Mouse (Mus musculus): ENCODE results near the gene Ina. TPM values are rescaled to one million over a fixed set of nuclear protein-coding genes. Genes with fewer than 3 reads are reported as not detected.

Ina gene
- polyA plus RNA-seq, 1 experiment from 2014 or later = not detected

DNA sequence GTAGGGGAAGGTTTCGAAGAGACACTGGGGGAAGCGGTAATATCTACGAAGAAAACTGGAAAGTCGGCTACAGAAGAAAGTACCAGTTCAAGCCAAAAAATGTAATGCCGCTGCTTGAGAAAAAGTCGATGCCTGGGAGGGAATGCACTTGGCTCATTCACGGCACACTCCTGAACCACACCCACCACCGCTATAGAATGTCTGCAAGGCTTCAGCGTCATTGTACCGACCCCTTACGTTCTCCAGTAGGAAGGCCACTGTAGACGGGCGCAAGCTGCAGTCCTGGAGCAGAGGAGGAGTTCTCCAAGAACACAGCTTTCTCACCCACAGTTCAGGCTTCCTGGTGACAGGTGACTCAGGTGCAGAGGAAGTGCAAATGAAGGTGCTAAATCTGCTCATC lies 9.0 kb downstream of the Ina start:
- Histone ChIP-seq H3K4me3 (ENCODE audit: low read depth, low read length) (no peak overlapping the region), H3K27me3 (ENCODE audit: insufficient read depth, low read length) (peaks cover 7% of the 10 kb centered on the region; the same call in 1 of the 2 replicates), H3K27ac (ENCODE audit: low read depth) (no peak overlapping the region), H3K4me1 (ENCODE audit: insufficient read depth) (no peaks in the 10 kb centered on the region), H3K9ac (replicated peaks) (no peak overlapping the region), H3K36me3 (replicated peaks; ENCODE audit: insufficient read depth, low read length) (no peaks in the 10 kb centered on the region), H3K9me3 (ENCODE audit: low read length) (no peaks in the 10 kb centered on the region), H3K4me2 (ENCODE audit: low read depth, low read length) (no peak overlapping the region)
- DNase-seq = no peak
- ATAC-seq = no peak
- TF ChIP-seq EP300 (IDR thresholded peaks at IDR 0.05; ENCODE audit: low read depth) (no peak), CTCF (IDR thresholded peaks at IDR 0.05; ENCODE audit: low read depth) (no peak)
- 82% methylated on average over 13 of the region's 13 CpGs for WGBS (ENCODE audit: insufficient replicate concordance)

DNA sequence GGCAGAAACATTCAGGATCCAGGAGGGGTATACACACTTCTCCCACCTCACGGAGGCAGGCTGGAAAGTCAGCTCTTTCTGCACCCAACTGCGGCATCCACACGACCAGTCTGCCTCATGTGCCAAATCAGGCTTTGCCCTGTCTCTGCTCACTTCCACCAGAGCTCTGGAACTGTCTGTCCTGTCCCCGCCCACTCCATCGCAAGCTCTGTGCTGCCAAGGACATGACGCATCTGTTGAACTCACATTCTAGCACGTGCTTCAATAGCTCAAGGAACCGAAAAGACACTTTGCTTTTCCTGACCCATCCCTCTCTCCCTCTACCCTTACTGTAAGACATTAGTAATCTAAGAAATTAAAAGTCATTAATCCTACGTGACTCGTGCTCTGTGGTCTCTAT lies 10.5 kb downstream of the Ina start:
- Histone ChIP-seq H3K36me3 (replicated peaks; ENCODE audit: insufficient read depth, low read length) (no peaks in the 10 kb centered on the region), H3K27ac (ENCODE audit: low read depth) (no peak overlapping the region), H3K4me3 (ENCODE audit: low read depth, low read length) (no peak overlapping the region), H3K9me3 (ENCODE audit: low read length) (no peaks in the 10 kb centered on the region), H3K27me3 (ENCODE audit: insufficient read depth, low read length) (0 out of 2 replicates have a peak, but pooled peaks cover 2% of the 10 kb centered on the region), H3K9ac (replicated peaks) (no peak overlapping the region), H3K4me2 (ENCODE audit: low read depth, low read length) (no peak overlapping the region), H3K4me1 (ENCODE audit: insufficient read depth) (no peaks in the 10 kb centered on the region)
- 72% methylated on average over 10 of the region's 10 CpGs for WGBS (ENCODE audit: insufficient replicate concordance)
- DNase-seq (no peak), ATAC-seq (no peak)
- TF ChIP-seq CTCF (IDR thresholded peaks at IDR 0.05; ENCODE audit: low read depth) (no peak), EP300 (IDR thresholded peaks at IDR 0.05; ENCODE audit: low read depth) (no peak)

- 0 out of 2 replicates have a peak, but pooled peaks cover 2% of the 10 kb centered on the region for H3K27me3 ChIP-seq (ENCODE audit: insufficient read depth, low read length)
- H3K9ac ChIP-seq (replicated peaks) = no peak overlapping the region
- TF ChIP-seq CTCF (IDR thresholded peaks at IDR 0.05; ENCODE audit: low read depth) (0 out of 2 replicates have a peak, but pooled peaks have one; percentile 4), EP300 (IDR thresholded peaks at IDR 0.05; ENCODE audit: low read depth) (no peak)
- no peaks in the 10 kb centered on the region for H3K4me1 ChIP-seq (ENCODE audit: insufficient read depth)
- H3K36me3 ChIP-seq (replicated peaks; ENCODE audit: insufficient read depth, low read length) = no peaks in the 10 kb centered on the region
- DNase-seq (no peak), ATAC-seq (no peak)
- H3K9me3 ChIP-seq (ENCODE audit: low read length) = no peaks in the 10 kb centered on the region
- H3K4me3 ChIP-seq (ENCODE audit: low read depth, low read length) = no peak overlapping the region
- no peak overlapping the region for H3K27ac ChIP-seq (ENCODE audit: low read depth)
- no peak overlapping the region for H3K4me2 ChIP-seq (ENCODE audit: low read depth, low read length)
- WGBS (ENCODE audit: insufficient replicate concordance) = 81% methylated on average over 4 of the region's 4 CpGs
Observed at GRCm38 (mm10) chr19:47026513-47026912, 12.0 kb downstream of the Ina start.

- ATAC-seq (no peak), DNase-seq (no peak)
- H3K9ac ChIP-seq (replicated peaks) = no peak overlapping the region
- no peaks in the 10 kb centered on the region for H3K4me1 ChIP-seq (ENCODE audit: insufficient read depth)
- no peaks in the 10 kb centered on the region for H3K9me3 ChIP-seq (ENCODE audit: low read length)
- H3K27ac ChIP-seq (ENCODE audit: low read depth) = no peak overlapping the region
- WGBS (ENCODE audit: insufficient replicate concordance) = 85% methylated on average over 9 of the region's 9 CpGs
- H3K4me3 ChIP-seq (ENCODE audit: low read depth, low read length) = no peak overlapping the region
- TF ChIP-seq EP300 (IDR thresholded peaks at IDR 0.05; ENCODE audit: low read depth) = no peak
- no peak for TF ChIP-seq CTCF (IDR thresholded peaks at IDR 0.05; ENCODE audit: low read depth)
- H3K4me2 ChIP-seq (ENCODE audit: low read depth, low read length) = no peak overlapping the region
- H3K36me3 ChIP-seq (replicated peaks; ENCODE audit: insufficient read depth, low read length) = peaks cover 8% of the 10 kb centered on the region
- H3K27me3 ChIP-seq (ENCODE audit: insufficient read depth, low read length) = no peaks in the 10 kb centered on the region
Observed at GRCm38 (mm10) chr19:47029796-47030195, 15.3 kb downstream of the Ina start.

DNA sequence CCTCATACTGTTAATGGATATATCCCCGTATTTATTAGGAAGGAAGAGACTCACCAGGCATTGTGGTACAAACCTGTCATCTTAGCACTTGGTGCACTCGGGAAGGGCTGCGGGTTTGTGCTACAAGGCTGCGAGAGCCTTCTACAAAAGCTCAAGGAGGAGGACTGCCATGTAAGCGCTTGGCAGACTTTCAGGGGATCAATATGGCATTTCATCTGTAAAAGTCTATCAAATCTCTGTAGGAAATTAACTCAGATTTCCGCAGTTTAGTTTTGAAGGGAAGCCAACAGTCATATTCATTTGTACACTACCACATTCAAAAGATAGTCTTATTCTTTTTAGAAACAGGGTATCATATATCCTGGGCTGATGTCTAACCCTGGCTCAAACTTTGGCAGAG lies 17.3 kb downstream of the Ina start:
- Histone ChIP-seq H3K36me3 (replicated peaks; ENCODE audit: insufficient read depth, low read length) (peaks cover 14% of the 10 kb centered on the region), H3K27me3 (ENCODE audit: insufficient read depth, low read length) (no peaks in the 10 kb centered on the region), H3K4me1 (ENCODE audit: insufficient read depth) (no peaks in the 10 kb centered on the region), H3K9ac (replicated peaks) (no peak overlapping the region), H3K9me3 (ENCODE audit: low read length) (no peaks in the 10 kb centered on the region), H3K4me2 (ENCODE audit: low read depth, low read length) (no peak overlapping the region), H3K27ac (ENCODE audit: low read depth) (no peak overlapping the region), H3K4me3 (ENCODE audit: low read depth, low read length) (no peak overlapping the region)
- TF ChIP-seq CTCF (IDR thresholded peaks at IDR 0.05; ENCODE audit: low read depth) (no peak), EP300 (IDR thresholded peaks at IDR 0.05; ENCODE audit: low read depth) (no peak)
- DNase-seq (no peak), ATAC-seq (no peak)
- 85% methylated on average over 6 of the region's 6 CpGs for WGBS (ENCODE audit: insufficient replicate concordance)

DNA sequence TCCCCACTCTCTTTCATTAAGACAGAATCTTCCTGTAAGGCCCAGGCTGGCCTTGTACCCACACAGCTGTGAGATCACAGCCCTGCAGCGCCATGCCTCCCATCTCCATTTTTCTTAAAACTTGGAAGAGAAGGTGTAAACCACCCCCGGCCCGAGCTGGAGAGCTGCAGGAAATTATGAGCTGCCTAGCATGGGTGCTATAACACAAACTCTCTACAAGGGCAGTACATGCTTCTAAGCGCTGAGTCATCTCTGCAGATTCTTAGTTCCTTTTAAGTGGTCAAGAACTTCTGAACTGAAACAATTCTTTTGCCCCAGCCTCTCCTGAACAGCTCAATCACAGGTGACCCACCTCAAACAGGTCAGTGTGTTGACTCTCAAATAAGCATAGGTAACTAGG lies 20.4 kb downstream of the Ina start:
- Histone ChIP-seq H3K4me1 (ENCODE audit: insufficient read depth) (no peaks in the 10 kb centered on the region), H3K9me3 (ENCODE audit: low read length) (no peaks in the 10 kb centered on the region), H3K4me3 (ENCODE audit: low read depth, low read length) (no peak overlapping the region), H3K9ac (replicated peaks) (no peak overlapping the region), H3K4me2 (ENCODE audit: low read depth, low read length) (no peak overlapping the region), H3K36me3 (replicated peaks; ENCODE audit: insufficient read depth, low read length) (peaks cover 28% of the 10 kb centered on the region), H3K27me3 (ENCODE audit: insufficient read depth, low read length) (no peaks in the 10 kb centered on the region), H3K27ac (ENCODE audit: low read depth) (no peak overlapping the region)
- TF ChIP-seq CTCF (IDR thresholded peaks at IDR 0.05; ENCODE audit: low read depth) (no peak), EP300 (IDR thresholded peaks at IDR 0.05; ENCODE audit: low read depth) (no peak)
- ATAC-seq (no peak), DNase-seq (no peak)
- 69% methylated on average over 4 of the region's 4 CpGs for WGBS (ENCODE audit: insufficient replicate concordance)

DNA sequence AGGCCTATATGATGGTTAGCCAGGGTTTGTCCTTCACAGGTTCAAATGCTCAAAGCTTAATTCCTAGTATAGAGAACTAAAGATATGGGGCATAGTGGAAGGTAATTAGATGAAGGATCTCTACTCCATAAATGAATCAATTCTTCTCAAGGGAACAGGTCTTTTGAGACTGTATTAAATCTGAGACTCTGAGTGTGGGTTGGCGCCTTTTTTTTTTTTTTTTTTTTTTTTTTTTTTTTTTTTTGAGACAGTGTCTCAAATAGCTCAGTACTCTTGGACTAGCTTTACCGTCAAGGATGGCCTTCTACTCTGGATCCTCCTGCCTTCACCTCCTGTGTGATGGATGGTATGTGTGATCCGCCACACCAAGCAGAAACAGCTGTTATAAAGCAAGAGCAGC lies 22.1 kb downstream of the Ina start:
- Histone ChIP-seq H3K27ac (ENCODE audit: low read depth) (no peak overlapping the region), H3K4me2 (ENCODE audit: low read depth, low read length) (no peak overlapping the region), H3K36me3 (replicated peaks; ENCODE audit: insufficient read depth, low read length) (peaks cover 32% of the 10 kb centered on the region), H3K9ac (replicated peaks) (no peak overlapping the region), H3K4me3 (ENCODE audit: low read depth, low read length) (no peak overlapping the region), H3K4me1 (ENCODE audit: insufficient read depth) (no peaks in the 10 kb centered on the region), H3K27me3 (ENCODE audit: insufficient read depth, low read length) (no peaks in the 10 kb centered on the region), H3K9me3 (ENCODE audit: low read length) (no peaks in the 10 kb centered on the region)
- ATAC-seq (no peak), DNase-seq (no peak)
- TF ChIP-seq CTCF (IDR thresholded peaks at IDR 0.05; ENCODE audit: low read depth) (no peak), EP300 (IDR thresholded peaks at IDR 0.05; ENCODE audit: low read depth) (no peak)
- WGBS (ENCODE audit: insufficient replicate concordance) = 77% methylated on average over 3 of the region's 3 CpGs

All from liver, postnatal 0 days (tissue).